In genomic region chrX:161511341-161511740, GRCm38 (mm10) we compare ENCODE assay signal across 25 mouse cellular contexts.
"Had no signal": no experiment of that assay in that cellular context is flagged by ENCODE, and none has a peak within 500 bp of the region (broad histone marks: within the 10 kb centered on the region; RNA-seq: fewer than 3 reads in every experiment).

No protein-coding gene starts in this region.

- H3K27ac ChIP-seq: kidney, postnatal 0 days; layer of hippocampus, adult 2 months; limb, embryonic 10.5 days; limb, embryonic 13.5 days; liver, embryonic 12.5 days; liver, embryonic 15.5 days; lung, embryonic 15.5 days; macrophage; midbrain, embryonic 12.5 days; midbrain, embryonic 15.5 days; neural tube, embryonic 12.5 days; neural tube, embryonic 15.5 days had no signal

- H3K4me3 ChIP-seq: layer of hippocampus, adult 2 months; limb, embryonic 10.5 days; limb, embryonic 13.5 days; liver, embryonic 12.5 days; liver, embryonic 15.5 days; lung, embryonic 15.5 days; midbrain, embryonic 12.5 days; midbrain, embryonic 15.5 days; neural tube, embryonic 12.5 days; neural tube, embryonic 15.5 days had no signal

- ATAC-seq: liver, embryonic 12.5 days; midbrain, embryonic 15.5 days had no signal

- H3K9ac ChIP-seq: limb, embryonic 13.5 days; liver, embryonic 12.5 days; liver, embryonic 15.5 days; lung, embryonic 15.5 days; midbrain, embryonic 12.5 days; midbrain, embryonic 15.5 days; neural tube, embryonic 12.5 days; neural tube, embryonic 15.5 days had no signal

- H3K9me3 ChIP-seq: limb, embryonic 10.5 days; limb, embryonic 13.5 days; liver, embryonic 12.5 days; liver, embryonic 15.5 days; lung, embryonic 15.5 days; midbrain, embryonic 12.5 days; midbrain, embryonic 15.5 days; neural tube, embryonic 12.5 days; neural tube, embryonic 15.5 days had no signal

- H3K36me3 ChIP-seq: limb, embryonic 10.5 days; limb, embryonic 13.5 days; liver, embryonic 12.5 days; liver, embryonic 15.5 days; lung, embryonic 15.5 days; midbrain, embryonic 12.5 days; midbrain, embryonic 15.5 days; neural tube, embryonic 12.5 days; neural tube, embryonic 15.5 days had no signal

- DNase-seq: kidney, adult 2 months; kidney, postnatal 25 days; layer of hippocampus, adult 9-11 months; liver; lung, adult 18-20 months; lung, postnatal 14 days; right cerebral cortex, adult 18-20 months; right cerebral cortex, postnatal 14 days; right cerebral cortex, postnatal 4 days; spleen, adult 18-20 months; thymus, adult 2 months; thymus, postnatal 14 days; thymus, postnatal 4 days had no signal

- H3K4me2 ChIP-seq: limb, embryonic 13.5 days; liver, embryonic 12.5 days; liver, embryonic 15.5 days; lung, embryonic 15.5 days; midbrain, embryonic 12.5 days; midbrain, embryonic 15.5 days; neural tube, embryonic 12.5 days; neural tube, embryonic 15.5 days had no signal

- H3K4me1 ChIP-seq: limb, embryonic 10.5 days; limb, embryonic 13.5 days; liver, embryonic 12.5 days; liver, embryonic 15.5 days; lung, embryonic 15.5 days; midbrain, embryonic 12.5 days; midbrain, embryonic 15.5 days; neural tube, embryonic 12.5 days; neural tube, embryonic 15.5 days had no signal

- H3K27me3 ChIP-seq: liver, embryonic 15.5 days; neural tube, embryonic 12.5 days had no signal
